Mouse (Mus musculus): ENCODE results near the gene Tmem63c.

- TF ChIP-seq POLR2A (IDR thresholded peaks at IDR 0.05; ENCODE audit: low read depth, low read length), result no peak
- no peak for TF ChIP-seq CTCF (IDR thresholded peaks at IDR 0.05; ENCODE audit: extremely low read depth, insufficient read length, insufficient replicate concordance, low read depth, low read length)
These were observed 47.4 kb upstream of the Tmem63c start for GRCm38 (mm10) chr12:86973706-86974105.
